ENCODE assay signal across 8 mouse cellular contexts in genomic region chr7:141901825-141902224, GRCm38 (mm10). TPM values are rescaled to one million over a fixed set of nuclear protein-coding genes. Genes with fewer than 3 reads are reported as not detected.
DNase-seq lines count a peak whose midpoint lies in the region; ATAC-seq and TF ChIP-seq lines count a peak whose summit lies in the region.

No protein-coding gene starts in this region.

- TF ChIP-seq CTCF in kidney, postnatal 0 days (IDR thresholded peaks at IDR 0.05; ENCODE audit: low read depth) = no peak
- no peak for TF ChIP-seq CTCF in bone marrow macrophage, adult 2 months (IDR thresholded peaks at IDR 0.05; ENCODE audit: low read depth, low read length)
- no peak for TF ChIP-seq CTCF in stomach, postnatal 0 days (IDR thresholded peaks at IDR 0.05; ENCODE audit: low read depth)

- peak; percentile 1 for DNase-seq in kidney, postnatal 0 days (ENCODE audit: low spot score)
- DNase-seq in kidney, adult 18-20 months = no peak
- peak; percentile 22 for DNase-seq in stomach, postnatal 0 days (ENCODE audit: low spot score)
- DNase-seq in gastrocnemius, adult 8-10 months (ENCODE audit: low spot score in 2 of 2) = no peak
- DNase-seq in thymus, postnatal 4 days = no peak

- no peak for TF ChIP-seq POLR2A in bone marrow macrophage, adult 2 months (IDR thresholded peaks at IDR 0.05; ENCODE audit: borderline replicate concordance, low read depth, low read length)

- ATAC-seq in kidney, postnatal 0 days (replicated peaks; ENCODE audit: low FRiP score, low read depth) = peak; percentile 38; the same call in 1 of the 2 replicates
- ATAC-seq in forebrain, embryonic 16.5 days = peak; percentile 34
- peak; percentile 69 for ATAC-seq in liver, embryonic 12.5 days
- ATAC-seq in stomach, postnatal 0 days (ENCODE audit: low FRiP score, low TSS enrichment) = peak; percentile 22

- H3K9me3 ChIP-seq in kidney, postnatal 0 days (replicated peaks; ENCODE audit: low read length) = no peaks in the 10 kb centered on the region
- no peaks in the 10 kb centered on the region for H3K9me3 ChIP-seq in forebrain, embryonic 16.5 days (ENCODE audit: control insufficient read depth, low read length)
- H3K9me3 ChIP-seq in liver, embryonic 12.5 days (replicated peaks) = no peaks in the 10 kb centered on the region
- H3K9me3 ChIP-seq in stomach, postnatal 0 days (ENCODE audit: control insufficient read depth, low read length) = no peaks in the 10 kb centered on the region

- H3K4me1 ChIP-seq in kidney, postnatal 0 days (replicated peaks; ENCODE audit: insufficient read depth, low read length) = peaks cover 11% of the 10 kb centered on the region
- peaks cover 22% of the 10 kb centered on the region for H3K4me1 ChIP-seq in bone marrow macrophage, adult 2 months (ENCODE audit: control insufficient read depth, insufficient read depth, low read length)
- H3K4me1 ChIP-seq in forebrain, embryonic 16.5 days (replicated peaks; ENCODE audit: control insufficient read depth, insufficient read depth, low read length) = peaks cover 31% of the 10 kb centered on the region
- peaks cover 34% of the 10 kb centered on the region for H3K4me1 ChIP-seq in liver, embryonic 12.5 days
- H3K4me1 ChIP-seq in stomach, postnatal 0 days (replicated peaks; ENCODE audit: control insufficient read depth, insufficient read depth) = peaks cover 14% of the 10 kb centered on the region

- H3K27me3 ChIP-seq in kidney, postnatal 0 days (ENCODE audit: insufficient read depth, low read length) = no peaks in the 10 kb centered on the region
- H3K27me3 ChIP-seq in forebrain, embryonic 16.5 days (replicated peaks; ENCODE audit: control insufficient read depth, insufficient read depth, low read length) = no peaks in the 10 kb centered on the region; the same call in 1 of the 2 replicates
- peaks cover 32% of the 10 kb centered on the region for H3K27me3 ChIP-seq in liver, embryonic 12.5 days (replicated peaks)
- H3K27me3 ChIP-seq in stomach, postnatal 0 days (ENCODE audit: control insufficient read depth, insufficient read depth, low read length) = no peaks in the 10 kb centered on the region

- H3K4me3 ChIP-seq in kidney, postnatal 0 days (replicated peaks; ENCODE audit: low read depth, low read length) = peak overlapping the region; percentile 71
- H3K4me3 ChIP-seq in bone marrow macrophage, adult 2 months (ENCODE audit: insufficient read depth, low read length) = peak overlapping the region; percentile 99
- peak overlapping the region; percentile 81 for H3K4me3 ChIP-seq in forebrain, embryonic 16.5 days (replicated peaks; ENCODE audit: low read length)
- peak overlapping the region; percentile 92 for H3K4me3 ChIP-seq in liver, embryonic 12.5 days
- peak overlapping the region; percentile 77 for H3K4me3 ChIP-seq in stomach, postnatal 0 days (ENCODE audit: low read depth, low read length)

- no peak for TF ChIP-seq EP300 in stomach, postnatal 0 days (optimal IDR thresholded peaks at IDR 0.05)

- peak overlapping the region; percentile 85 for H3K4me2 ChIP-seq in kidney, postnatal 0 days (ENCODE audit: low read length)
- H3K4me2 ChIP-seq in forebrain, embryonic 16.5 days (ENCODE audit: low read length) = peak overlapping the region; percentile 93
- peak overlapping the region; percentile 92 for H3K4me2 ChIP-seq in liver, embryonic 12.5 days
- H3K4me2 ChIP-seq in stomach, postnatal 0 days (replicated peaks; ENCODE audit: low read depth) = peak overlapping the region; percentile 86

- H3K9ac ChIP-seq in kidney, postnatal 0 days (ENCODE audit: low read depth, low read length) = peak overlapping the region; percentile 92
- peak overlapping the region; percentile 92 for H3K9ac ChIP-seq in forebrain, embryonic 16.5 days (replicated peaks; ENCODE audit: low read depth, low read length)
- H3K9ac ChIP-seq in liver, embryonic 12.5 days = peak overlapping the region; percentile 97
- peak overlapping the region; percentile 93 for H3K9ac ChIP-seq in stomach, postnatal 0 days (ENCODE audit: low read length)

- H3K27ac ChIP-seq in kidney, postnatal 0 days = peak overlapping the region; percentile 55; the same call in 1 of the 2 replicates
- peak overlapping the region; percentile 23; the same call in 1 of the 2 replicates for H3K27ac ChIP-seq in bone marrow macrophage, adult 2 months (ENCODE audit: insufficient read depth, low read depth, low read length)
- H3K27ac ChIP-seq in forebrain, embryonic 16.5 days (ENCODE audit: low read length) = peak overlapping the region; percentile 67
- peak overlapping the region; percentile 84 for H3K27ac ChIP-seq in liver, embryonic 12.5 days
- H3K27ac ChIP-seq in stomach, postnatal 0 days (replicated peaks) = peak overlapping the region; percentile 61; the same call in 1 of the 2 replicates

- 0% methylated on average over 16 of the region's 16 CpGs for WGBS in kidney, postnatal 0 days
- WGBS in forebrain, embryonic 16.5 days = 0% methylated on average over 16 of the region's 16 CpGs
- WGBS in liver, embryonic 12.5 days (ENCODE audit: insufficient replicate concordance) = under 1% methylated on average over 16 of the region's 16 CpGs
- 2% methylated on average over 14 of the region's 16 CpGs for WGBS in stomach, postnatal 0 days

- no peaks in the 10 kb centered on the region for H3K36me3 ChIP-seq in kidney, postnatal 0 days (ENCODE audit: insufficient read depth, low read length)
- no peaks in the 10 kb centered on the region for H3K36me3 ChIP-seq in forebrain, embryonic 16.5 days (ENCODE audit: control insufficient read depth, insufficient read depth)
- H3K36me3 ChIP-seq in liver, embryonic 12.5 days = peaks cover 5% of the 10 kb centered on the region; the same call in 1 of the 2 replicates
- no peaks in the 10 kb centered on the region for H3K36me3 ChIP-seq in stomach, postnatal 0 days (ENCODE audit: control insufficient read depth, insufficient read depth, low read length)

RNA-seq across cellular contexts. Expression of gene Tollip, which starts 16.5 kb away (rescaled TPM):
- polyA plus RNA-seq in kidney, postnatal 0 days (2015; fragmentation: Nextera tagmentation; extraction: Ambion mirVana) = 35.0 and 38.3 TPM in 2 replicates
- 37.2 and 39.1 TPM in 2 replicates for polyA plus RNA-seq in bone marrow macrophage, adult 2 months (2012; ENCODE audit: insufficient read depth, insufficient read length, missing spikeins)
- 96.0 and 101 TPM in 2 replicates for polyA plus RNA-seq in forebrain, embryonic 16.5 days (2015; fragmentation: Nextera tagmentation; extraction: Ambion mirVana)
- 30.9 and 31.0 TPM in 2 replicates for polyA plus RNA-seq in liver, embryonic 12.5 days (2016; fragmentation: Nextera tagmentation; extraction: Ambion mirVana)
- polyA plus RNA-seq in stomach, postnatal 0 days (2015; fragmentation: Nextera tagmentation; extraction: Ambion mirVana) = 33.2 and 33.4 TPM in 2 replicates
- 10 to 100 TPM; 34.6 to 38.3 (median 34.9) TPM for total RNA-seq in gastrocnemius, adult 8-10 months (2022)

RNA-seq across cellular contexts. Expression of gene Brsk2, which starts 47.7 kb away (rescaled TPM):
- polyA plus RNA-seq in kidney, postnatal 0 days (2015; fragmentation: Nextera tagmentation; extraction: Ambion mirVana) = 0.29 and 0.31 TPM in 2 replicates
- not detected in 2 replicates for polyA plus RNA-seq in bone marrow macrophage, adult 2 months (2012; ENCODE audit: insufficient read depth, insufficient read length, missing spikeins)
- polyA plus RNA-seq in forebrain, embryonic 16.5 days (2015; fragmentation: Nextera tagmentation; extraction: Ambion mirVana) = 22.7 and 26.5 TPM in 2 replicates
- polyA plus RNA-seq in liver, embryonic 12.5 days (2016; fragmentation: Nextera tagmentation; extraction: Ambion mirVana) = 0.23 and 0.33 TPM in 2 replicates
- 0.62 and 0.75 TPM in 2 replicates for polyA plus RNA-seq in stomach, postnatal 0 days (2015; fragmentation: Nextera tagmentation; extraction: Ambion mirVana)
- under 1 TPM in 1 of 4 experiments, not detected in 3; 0.10 TPM for total RNA-seq in gastrocnemius, adult 8-10 months (2022)

Comparison
In these comparisons a context has a peak if more than half of its experiments do, and no peak if none do; other contexts are left out.
1. DNase-seq: peak in kidney, postnatal 0 days (single experiment) and stomach, postnatal 0 days (single experiment); none in kidney, adult 18-20 months (single experiment), gastrocnemius, adult 8-10 months (0 of 2) and thymus, postnatal 4 days (single experiment).
2. H3K27ac ChIP-seq: peak in every context shown above with its lines; median percentile 84 in liver, embryonic 12.5 days; 67 in forebrain, embryonic 16.5 days; 61 in stomach, postnatal 0 days; 55 in kidney, postnatal 0 days; 23 in bone marrow macrophage, adult 2 months.
3. RNA of gene Brsk2, which starts 47.7 kb away (polyA plus RNA-seq): 22.7 to 26.5 TPM in forebrain, embryonic 16.5 days; 0.62 to 0.75 TPM in stomach, postnatal 0 days, 0.23 to 0.33 TPM in liver, embryonic 12.5 days, 0.29 to 0.31 TPM in kidney, postnatal 0 days and not detected in bone marrow macrophage, adult 2 months; every median in the first group is over 10 times any median in the second.
4. Peak in every context shown above with its lines, with median percentiles within 50 percentile points of each other: ATAC-seq, H3K4me2 ChIP-seq, H3K4me3 ChIP-seq and H3K9ac ChIP-seq.